Mouse (Mus musculus) lung, adult 2 months (tissue): ENCODE results near the gene Gm21992.

Source experiments
- CTCF ChIP-seq: fragments of 200-500 bp; IDR thresholded peaks from 2 replicates; pipeline ENCODE4 v1.5.1; 2011; ENCODE audit warnings: mild to moderate bottlenecking, low read length, control low read depth; ENCODE audit not compliant: insufficient read depth
- POLR2A ChIP-seq: fragments of 200-500 bp; IDR thresholded peaks from 2 replicates; pipeline ENCODE4 v1.6.1; 2011; ENCODE audit warnings: low read depth, mild to moderate bottlenecking, control low read depth, low read length, borderline replicate concordance; ENCODE audit errors: extremely low read depth

DNA sequence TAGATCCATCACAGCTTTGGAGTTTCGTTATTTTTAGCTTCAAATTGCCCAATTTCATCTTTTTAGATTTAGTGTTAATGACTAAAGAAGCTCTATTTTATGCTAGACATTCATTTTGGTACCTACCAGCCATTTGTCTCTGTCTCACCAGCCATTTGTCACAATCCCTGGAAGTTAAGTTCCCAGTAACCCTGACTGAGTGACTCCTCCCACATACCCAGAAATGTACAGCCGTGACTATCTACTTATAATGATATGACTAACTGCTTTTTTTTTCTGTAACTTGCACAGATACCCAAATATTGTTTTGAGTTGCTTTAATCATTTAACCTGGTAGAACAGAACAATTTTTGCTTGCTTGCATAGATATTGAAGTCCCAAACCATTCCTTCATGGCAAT, 34.4 kb upstream of the Gm21992 start:
- TF ChIP-seq CTCF: no peak
- TF ChIP-seq POLR2A: no peak
